Mouse (Mus musculus): ENCODE measurements around the gene Dscaml1.
A peak's percentile ranks its signal among the peaks of the same experiment; 100 is the strongest.

DNA sequence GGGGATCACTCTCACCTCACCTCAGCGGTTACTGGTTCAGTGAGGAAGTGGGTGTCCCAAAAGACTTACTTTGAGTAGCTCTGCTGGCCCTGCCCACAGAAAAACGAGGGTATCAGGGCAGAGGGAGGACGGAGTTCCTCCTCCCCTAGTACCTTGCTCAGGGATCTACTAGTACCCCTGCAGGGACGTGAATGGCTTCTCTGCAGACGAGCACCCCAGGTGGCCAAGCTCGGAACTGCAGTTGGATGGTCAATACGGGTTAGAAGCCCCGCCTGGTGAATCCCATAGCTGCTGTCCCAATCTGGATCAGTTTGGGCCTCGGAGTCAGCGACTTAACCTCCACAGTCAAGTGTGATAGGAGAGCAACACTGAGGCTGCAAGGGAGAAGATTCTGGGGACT, 14.1 kb upstream of the Dscaml1 start:
- TF ChIP-seq POLR2A (IDR thresholded peaks at IDR 0.05; ENCODE audit: control insufficient read depth in 1 of 2, insufficient read depth in 1 of 2, low read depth in 1 of 2, low read length in 2 of 2, poor library complexity in 1 of 2): no peak
- TF ChIP-seq TAL1 (IDR thresholded peaks at IDR 0.05; ENCODE audit: low read length): no peak
- TF ChIP-seq CTCF (IDR thresholded peaks at IDR 0.05 in 2 of 3, conservative IDR thresholded peaks at IDR 0.05 in 1 of 3; ENCODE audit: control insufficient read depth in 1 of 3, insufficient read depth in 1 of 3, low read depth in 2 of 3, low read length in 3 of 3, poor library complexity in 1 of 3, severe bottlenecking in 1 of 3): peak; percentile 72 to 91 (median 76)
- no peak for TF ChIP-seq MAFK (IDR thresholded peaks at IDR 0.05; ENCODE audit: borderline replicate concordance, low read depth, low read length)
- no peak for TF ChIP-seq GATA1 (IDR thresholded peaks at IDR 0.05; ENCODE audit: low read depth, low read length)
- TF ChIP-seq CHD1 (IDR thresholded peaks at IDR 0.05; ENCODE audit: low read depth, low read length): no peak
